Mouse (Mus musculus): Measurements from ENCODE around the gene Pjvk.

DNA sequence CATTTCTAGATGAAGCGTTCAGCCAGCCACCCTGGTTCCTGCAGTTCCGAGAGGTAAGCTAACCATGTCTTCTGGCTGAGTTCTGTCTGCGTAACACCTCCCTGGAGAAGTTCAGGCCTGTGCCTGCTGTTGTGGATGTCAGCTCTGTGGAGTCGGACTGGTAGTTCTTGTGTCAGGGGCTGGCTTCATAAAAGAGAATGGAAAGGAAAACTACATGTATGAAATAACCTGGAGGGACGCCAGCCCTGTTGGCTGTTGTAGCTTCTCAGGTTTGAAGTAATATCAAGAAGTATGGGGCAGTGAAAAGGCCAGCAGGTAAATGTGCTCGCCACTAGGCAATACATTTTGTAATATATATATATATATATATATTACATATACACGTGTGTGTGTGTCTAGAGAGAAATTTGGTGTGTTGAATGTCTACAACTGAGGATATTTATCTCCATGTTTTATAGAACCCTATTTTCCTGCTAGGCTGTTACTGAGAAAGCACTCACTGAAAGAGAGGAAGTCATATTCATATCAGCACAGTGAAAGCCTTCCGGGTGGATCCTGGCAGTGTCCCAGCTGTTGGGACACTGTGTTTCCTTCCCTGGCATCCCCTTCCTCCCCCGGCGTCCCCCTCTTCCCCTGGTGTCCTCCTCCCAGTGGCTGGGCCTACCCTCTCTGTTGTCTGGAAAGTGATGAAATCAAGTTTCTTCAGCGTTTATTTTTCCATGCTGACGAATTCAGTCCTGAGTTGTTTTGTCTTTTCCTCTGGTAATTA lies 42.3 kb downstream of the Pjvk start:
- TF ChIP-seq EP300 (IDR thresholded peaks at IDR 0.05; ENCODE audit: insufficient read depth, low read depth, low read length) (no peak), POLR2A (IDR thresholded peaks at IDR 0.05; ENCODE audit: insufficient read depth, low read length) (no peak), CTCF (IDR thresholded peaks at IDR 0.05; ENCODE audit: low read depth, low read length) (no peak)

Measured in ES-Bruce4 (cell line).